Mouse (Mus musculus) lung, postnatal 0 days (tissue): ENCODE data around the gene Ccdc163.

Experiments used
- CTCF ChIP-seq: IDR thresholded peaks from 2 replicates; pipeline ENCODE4 v1.5.1; 2016; ENCODE audit warnings: antibody characterized with exemption, mild to moderate bottlenecking
- EP300 ChIP-seq: IDR thresholded peaks from 2 replicates; pipeline ENCODE4 v1.6.1; 2016; ENCODE audit warnings: antibody characterized with exemption, mild to moderate bottlenecking, control low read depth

DNA sequence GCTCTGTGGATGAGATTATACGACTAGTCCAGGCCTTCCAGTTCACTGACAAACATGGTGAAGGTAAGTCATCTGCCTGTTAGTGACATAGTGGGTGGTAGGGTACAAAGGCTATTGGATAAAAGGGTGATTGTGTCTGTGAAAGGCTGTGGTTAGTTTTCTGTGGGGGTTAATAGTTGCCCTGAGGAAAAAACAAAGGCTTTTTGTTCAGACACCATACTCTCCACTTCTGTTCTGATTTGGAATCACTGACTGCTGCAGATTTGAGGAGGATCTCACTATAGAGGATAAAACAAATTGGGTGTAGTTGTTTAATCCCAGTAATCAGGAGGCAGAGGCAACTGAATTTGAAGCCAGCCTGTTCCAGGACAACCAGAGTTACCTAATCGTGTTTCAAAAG lies 14.5 kb upstream of the Ccdc163 start:
- TF ChIP-seq CTCF (no peak), EP300 (no peak)
